Mouse (Mus musculus): ENCODE results near the gene Cacna1d.

DNA sequence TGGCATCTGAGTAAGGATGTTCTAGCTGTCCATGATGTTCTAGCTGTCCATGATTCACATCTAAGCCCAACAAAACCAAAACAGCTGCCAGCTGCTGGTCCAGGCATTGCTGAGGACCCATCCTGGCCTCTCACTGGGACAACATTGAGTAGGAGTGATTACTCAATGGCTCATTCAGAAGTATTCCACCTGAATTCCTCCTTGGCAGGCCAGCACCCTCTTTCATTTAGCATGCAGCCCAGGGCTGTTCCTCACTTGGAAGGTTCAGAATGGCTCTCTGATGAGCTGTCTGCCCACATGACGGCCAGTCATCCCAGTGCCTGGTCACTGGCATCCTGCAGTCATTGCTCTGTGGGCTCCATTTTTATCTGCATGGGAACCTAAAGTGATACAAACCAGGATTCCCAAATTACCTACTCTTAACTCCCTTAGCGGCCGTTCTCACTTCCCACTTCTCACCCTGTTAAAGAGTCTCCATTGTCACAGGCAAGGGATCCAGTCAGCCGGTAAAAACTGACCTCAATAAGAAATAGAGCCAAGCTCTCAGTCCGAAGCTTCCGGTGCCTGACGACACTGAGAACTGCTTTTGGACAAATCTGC is 250.2 kb downstream of the Cacna1d start:
- TF ChIP-seq MAZ (IDR thresholded peaks at IDR 0.05; ENCODE audit: low read depth, low read length): no peak
- TF ChIP-seq POLR2A (IDR thresholded peaks at IDR 0.05; ENCODE audit: control insufficient read depth in 1 of 2, insufficient read depth in 1 of 2, low read depth in 1 of 2, low read length in 2 of 2, poor library complexity in 1 of 2): no peak
- no peak for TF ChIP-seq MAFK (IDR thresholded peaks at IDR 0.05; ENCODE audit: borderline replicate concordance, low read depth, low read length)
- TF ChIP-seq TCF12 (IDR thresholded peaks at IDR 0.05; ENCODE audit: low read depth, low read length): no peak
- no peak for TF ChIP-seq ZMIZ1 (IDR thresholded peaks at IDR 0.05; ENCODE audit: low read depth, low read length)
- no peak for TF ChIP-seq EP300 (IDR thresholded peaks at IDR 0.05; ENCODE audit: low read depth in 1 of 2, low read length in 2 of 2)
- TF ChIP-seq CTCF (IDR thresholded peaks at IDR 0.05 in 2 of 3, conservative IDR thresholded peaks at IDR 0.05 in 1 of 3; ENCODE audit: control insufficient read depth in 1 of 3, insufficient read depth in 1 of 3, low read depth in 2 of 3, low read length in 3 of 3, poor library complexity in 1 of 3, severe bottlenecking in 1 of 3): no peak
- no peak for TF ChIP-seq TAL1 (IDR thresholded peaks at IDR 0.05; ENCODE audit: low read length)
- no peak for TF ChIP-seq POLR2AphosphoS2 (IDR thresholded peaks at IDR 0.05; ENCODE audit: low read length)

Data from MEL (cell line).